Mouse (Mus musculus): ENCODE results near the gene Apoc3. TPM values are rescaled to one million over a fixed set of nuclear protein-coding genes. Genes with fewer than 3 reads are reported as not detected.
A peak's percentile ranks its signal among the peaks of the same experiment; 100 is the strongest.

Apoc3 gene
- polyA plus RNA-seq, 1 experiment: 2.6 TPM

GRCm38 (mm10) chr9:46238850-46239249, 3.4 kb upstream of the Apoc3 start:
- H3K4me3 ChIP-seq (replicated peaks; ENCODE audit: extremely low read depth, low read depth, low read length): no peak overlapping the region
- no peak for DNase-seq
- TF ChIP-seq POLR2A (IDR thresholded peaks at IDR 0.05; ENCODE audit: borderline replicate concordance, extremely low read depth, low read depth, low read length) (no peak), CTCF (IDR thresholded peaks at IDR 0.05; ENCODE audit: insufficient read depth, low read length) (no peak)
- H3K4me1 ChIP-seq (ENCODE audit: control insufficient read depth, insufficient read depth, low read length): no peaks in the 10 kb centered on the region
- 85% methylated on average over 7 of the region's 7 CpGs for WGBS

- no peaks in the 10 kb centered on the region for H3K4me1 ChIP-seq (ENCODE audit: control insufficient read depth, insufficient read depth, low read length)
- no peak overlapping the region for H3K4me3 ChIP-seq (replicated peaks; ENCODE audit: extremely low read depth, low read depth, low read length)
- TF ChIP-seq POLR2A (IDR thresholded peaks at IDR 0.05; ENCODE audit: borderline replicate concordance, extremely low read depth, low read depth, low read length): no peak
- TF ChIP-seq CTCF (IDR thresholded peaks at IDR 0.05; ENCODE audit: insufficient read depth, low read length): no peak
- DNase-seq: no peak
- WGBS: 67% methylated on average over 4 of the region's 4 CpGs
These were observed 213 bp upstream of the Apoc3 start for GRCm38 (mm10) chr9:46235649-46236048.

- no peak for DNase-seq
These were observed 240 bp downstream of the Apoc3 start for GRCm38 (mm10) chr9:46235196-46235595.

GRCm38 (mm10) chr9:46230450-46230975, 4.9 kb downstream of the Apoc3 start:
- TF ChIP-seq CTCF (IDR thresholded peaks at IDR 0.05; ENCODE audit: insufficient read depth, low read length) (no peak), POLR2A (IDR thresholded peaks at IDR 0.05; ENCODE audit: borderline replicate concordance, extremely low read depth, low read depth, low read length) (no peak)
- peaks cover 3% of the 10 kb centered on the region; the same call in 1 of the 2 replicates for H3K4me1 ChIP-seq (ENCODE audit: control insufficient read depth, insufficient read depth, low read length)
- no peak for DNase-seq
- WGBS: 28% methylated on average over 13 of the region's 13 CpGs
- no peak overlapping the region for H3K4me3 ChIP-seq (replicated peaks; ENCODE audit: extremely low read depth, low read depth, low read length)

More at GRCm38 (mm10) chr9:46235196-46235595, 240 bp downstream of the Apoc3 start:
- Histone ChIP-seq H3K4me1 (ENCODE audit: control insufficient read depth, insufficient read depth, low read length) (peaks cover under 1% of the 10 kb centered on the region; the same call in 1 of the 2 replicates), H3K4me3 (replicated peaks; ENCODE audit: extremely low read depth, low read depth, low read length) (no peak overlapping the region)
- no peak for TF ChIP-seq CTCF (IDR thresholded peaks at IDR 0.05; ENCODE audit: insufficient read depth, low read length)
- TF ChIP-seq POLR2A (IDR thresholded peaks at IDR 0.05; ENCODE audit: borderline replicate concordance, extremely low read depth, low read depth, low read length): no peak
- WGBS: 94% methylated on average over 6 of the region's 6 CpGs

GRCm38 (mm10) chr9:46229573-46230449, 5.6 kb downstream of the Apoc3 start:
- WGBS: 16% methylated on average over 37 of the region's 37 CpGs
- TF ChIP-seq POLR2A (IDR thresholded peaks at IDR 0.05; ENCODE audit: borderline replicate concordance, extremely low read depth, low read depth, low read length): no peak
- TF ChIP-seq CTCF (IDR thresholded peaks at IDR 0.05; ENCODE audit: insufficient read depth, low read length): peak; percentile 59
- Histone ChIP-seq H3K4me3 (replicated peaks; ENCODE audit: extremely low read depth, low read depth, low read length) (peak overlapping the region; percentile 33), H3K4me1 (ENCODE audit: control insufficient read depth, insufficient read depth, low read length) (peaks cover 3% of the 10 kb centered on the region; the same call in 1 of the 2 replicates)
- DNase-seq: peak; percentile 72

GRCm38 (mm10) chr9:46228491-46228890, 6.9 kb downstream of the Apoc3 start, which contains the start of gene Apoa1:
Gene Apoa1 (plus strand): TSS chr9:46228580.
- WGBS: 42% methylated on average over 9 of the region's 9 CpGs
- TF ChIP-seq POLR2A (IDR thresholded peaks at IDR 0.05; ENCODE audit: borderline replicate concordance, extremely low read depth, low read depth, low read length): no peak
- TF ChIP-seq CTCF (IDR thresholded peaks at IDR 0.05; ENCODE audit: insufficient read depth, low read length): no peak
- no peak for DNase-seq
- peaks cover 3% of the 10 kb centered on the region; the same call in 1 of the 2 replicates for H3K4me1 ChIP-seq (ENCODE audit: control insufficient read depth, insufficient read depth, low read length)
- no peak within 1 kb of the TSS for H3K4me3 ChIP-seq (replicated peaks; ENCODE audit: extremely low read depth, low read depth, low read length)

- Histone ChIP-seq H3K4me1 (ENCODE audit: control insufficient read depth, insufficient read depth, low read length) (peaks cover 3% of the 10 kb centered on the region; the same call in 1 of the 2 replicates), H3K4me3 (replicated peaks; ENCODE audit: extremely low read depth, low read depth, low read length) (no peak overlapping the region)
- DNase-seq: no peak
- TF ChIP-seq CTCF (IDR thresholded peaks at IDR 0.05; ENCODE audit: insufficient read depth, low read length) (no peak), POLR2A (IDR thresholded peaks at IDR 0.05; ENCODE audit: borderline replicate concordance, extremely low read depth, low read depth, low read length) (no peak)
- WGBS: 73% methylated on average over 3 of the region's 3 CpGs
These were observed 8.3 kb downstream of the Apoc3 start for GRCm38 (mm10) chr9:46227064-46227614.

GRCm38 (mm10) chr9:46224945-46225660, 10.3 kb downstream of the Apoc3 start:
- Histone ChIP-seq H3K4me3 (replicated peaks; ENCODE audit: extremely low read depth, low read depth, low read length) (no peak overlapping the region), H3K4me1 (ENCODE audit: control insufficient read depth, insufficient read depth, low read length) (peaks cover 2% of the 10 kb centered on the region; the same call in 1 of the 2 replicates)
- no peak for TF ChIP-seq POLR2A (IDR thresholded peaks at IDR 0.05; ENCODE audit: borderline replicate concordance, extremely low read depth, low read depth, low read length)
- TF ChIP-seq CTCF (IDR thresholded peaks at IDR 0.05; ENCODE audit: insufficient read depth, low read length): no peak
- whole genome bisulfite sequencing: 59% methylated on average over 5 of the region's 5 CpGs
- no peak for DNase-seq

GRCm38 (mm10) chr9:46224101-46224500, 11.3 kb downstream of the Apoc3 start:
- H3K4me3 ChIP-seq (replicated peaks; ENCODE audit: extremely low read depth, low read depth, low read length): no peak overlapping the region
- DNase-seq: no peak
- WGBS: 86% methylated on average over 3 of the region's 3 CpGs
- TF ChIP-seq CTCF (IDR thresholded peaks at IDR 0.05; ENCODE audit: insufficient read depth, low read length) (no peak), POLR2A (IDR thresholded peaks at IDR 0.05; ENCODE audit: borderline replicate concordance, extremely low read depth, low read depth, low read length) (no peak)
- no peaks in the 10 kb centered on the region for H3K4me1 ChIP-seq (ENCODE audit: control insufficient read depth, insufficient read depth, low read length)

All from lung, adult 2 months (tissue).